Mouse (Mus musculus): ENCODE data around the gene Tcl1b3. TPM values are rescaled to one million over a fixed set of nuclear protein-coding genes. Genes with fewer than 3 reads are reported as not detected.
"Not testable (repeated sequence)": the region's sequence is repeated elsewhere in the genome, so short reads cannot be mapped to it uniquely, and the experiment has no call there.

Tcl1b3 gene
- polyA plus RNA-seq, 1 experiment from 2014 or later = not detected

DNA sequence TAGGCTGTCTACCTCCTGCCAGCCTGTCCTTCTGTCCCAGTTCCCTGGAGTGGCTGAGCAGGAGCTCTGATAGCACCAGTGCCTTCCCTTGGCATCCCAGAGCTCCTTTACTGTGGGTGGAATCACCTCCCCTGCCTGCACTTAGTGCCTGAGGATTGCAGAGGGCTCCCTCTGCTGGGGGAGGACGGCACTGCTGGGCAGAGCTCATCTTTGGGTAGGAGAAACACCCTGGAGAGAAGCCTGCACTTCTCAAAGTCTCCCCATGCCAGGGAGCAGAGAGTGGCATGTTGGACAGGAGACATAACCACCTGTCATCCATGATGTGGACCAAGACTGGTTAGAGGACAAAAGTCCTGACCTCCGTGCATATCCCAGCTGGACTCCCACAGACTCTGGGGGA, 1.9 kb upstream of the Tcl1b3 start:
- not testable (repeated sequence) for H3K9me3 ChIP-seq (ENCODE audit: control insufficient read depth, low read length); H3K4me2 ChIP-seq (replicated peaks; ENCODE audit: low read depth); ATAC-seq (ENCODE audit: low FRiP score, low TSS enrichment); H3K9ac ChIP-seq (ENCODE audit: low read length); DNase-seq (ENCODE audit: low spot score); H3K4me3 ChIP-seq (ENCODE audit: low read depth, low read length); H3K36me3 ChIP-seq (ENCODE audit: control insufficient read depth, insufficient read depth, low read length); H3K4me1 ChIP-seq (replicated peaks; ENCODE audit: control insufficient read depth, insufficient read depth); H3K27ac ChIP-seq (replicated peaks); H3K27me3 ChIP-seq (ENCODE audit: control insufficient read depth, insufficient read depth, low read length)
- 48% methylated on average over 2 of the region's 2 CpGs for WGBS
- TF ChIP-seq CTCF (IDR thresholded peaks at IDR 0.05; ENCODE audit: low read depth) = peak; percentile 61

DNA sequence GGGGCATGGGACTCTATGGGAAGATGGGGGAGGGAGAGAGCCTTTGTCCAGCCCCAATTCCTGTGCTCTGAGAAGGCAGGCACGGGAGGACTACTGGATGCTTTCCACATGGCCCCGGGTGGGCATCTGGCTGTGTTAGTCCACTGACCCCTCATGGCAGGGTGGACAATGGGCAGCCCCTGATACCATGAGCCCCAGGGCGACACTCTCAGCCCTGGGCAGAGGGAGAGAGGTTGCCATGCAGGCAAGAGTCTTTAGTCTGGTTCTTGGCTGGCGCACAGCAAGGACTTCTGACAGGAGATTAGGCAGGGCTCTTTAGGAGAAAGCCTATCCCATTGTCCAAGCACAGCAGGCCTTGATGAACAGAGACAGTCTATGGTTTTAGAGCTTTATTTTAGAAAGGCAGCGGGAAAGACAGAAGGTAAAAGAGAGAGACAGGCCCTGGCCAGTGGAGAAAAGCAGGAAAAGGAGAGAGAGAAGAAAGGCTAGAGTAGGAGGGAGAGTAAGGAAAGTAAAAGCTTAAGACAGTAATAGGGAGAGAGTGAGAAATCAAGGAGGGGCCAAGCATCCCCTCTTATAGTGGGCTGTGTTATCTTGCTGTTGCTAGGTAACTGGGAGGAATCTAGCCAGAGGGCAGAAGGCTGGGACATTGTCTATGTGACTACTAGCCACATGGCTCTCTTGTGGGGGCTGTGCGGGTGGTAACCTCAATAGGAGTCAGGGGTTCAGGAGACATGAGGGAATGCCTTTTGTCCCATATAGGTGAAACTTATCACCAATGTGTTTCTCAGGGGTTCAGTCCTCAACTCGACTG, 9.0 kb downstream of the Tcl1b3 start:
- H3K9me3 ChIP-seq (ENCODE audit: control insufficient read depth, low read length); H3K27ac ChIP-seq (replicated peaks); H3K4me2 ChIP-seq (replicated peaks; ENCODE audit: low read depth); DNase-seq (ENCODE audit: low spot score); H3K9ac ChIP-seq (ENCODE audit: low read length); H3K27me3 ChIP-seq (ENCODE audit: control insufficient read depth, insufficient read depth, low read length); H3K36me3 ChIP-seq (ENCODE audit: control insufficient read depth, insufficient read depth, low read length); H3K4me1 ChIP-seq (replicated peaks; ENCODE audit: control insufficient read depth, insufficient read depth); H3K4me3 ChIP-seq (ENCODE audit: low read depth, low read length); ATAC-seq (ENCODE audit: low FRiP score, low TSS enrichment): not testable (repeated sequence)
- WGBS = 69% methylated on average over 7 of the region's 7 CpGs

DNA sequence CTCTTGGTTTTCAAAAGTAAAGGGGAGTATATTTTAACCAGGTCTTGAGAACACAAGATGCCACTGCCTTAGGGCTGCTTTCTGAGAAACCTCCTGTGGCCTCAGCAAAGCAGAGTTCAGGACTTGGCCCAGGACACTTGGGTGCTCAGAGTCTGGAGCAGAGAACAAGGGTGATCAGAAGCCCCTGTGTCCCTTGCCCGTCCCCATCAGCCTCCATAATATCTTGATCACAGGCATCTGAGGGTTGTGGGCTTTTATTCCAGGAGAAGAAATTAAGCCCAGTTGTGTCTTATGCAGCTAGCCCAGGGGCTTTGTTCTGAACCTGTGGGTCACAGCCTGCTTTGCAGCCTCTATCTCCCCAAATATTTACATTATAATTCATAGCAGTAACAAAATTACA, 10.8 kb downstream of the Tcl1b3 start, which contains the start of gene Tcl1b4:
Gene Tcl1b4 (plus strand): TSS at position 301 of the 400 bp plus-strand sequence.
- not testable (repeated sequence) for H3K9me3 ChIP-seq (ENCODE audit: control insufficient read depth, low read length); H3K27me3 ChIP-seq (ENCODE audit: control insufficient read depth, insufficient read depth, low read length); ATAC-seq (ENCODE audit: low FRiP score, low TSS enrichment); H3K27ac ChIP-seq (replicated peaks); H3K4me1 ChIP-seq (replicated peaks; ENCODE audit: control insufficient read depth, insufficient read depth); DNase-seq (ENCODE audit: low spot score); H3K4me3 ChIP-seq (ENCODE audit: low read depth, low read length); H3K4me2 ChIP-seq (replicated peaks; ENCODE audit: low read depth); H3K36me3 ChIP-seq (ENCODE audit: control insufficient read depth, insufficient read depth, low read length); H3K9ac ChIP-seq (ENCODE audit: low read length)
- 67% methylated on average over 1 of the region's 1 CpGs for WGBS

DNA sequence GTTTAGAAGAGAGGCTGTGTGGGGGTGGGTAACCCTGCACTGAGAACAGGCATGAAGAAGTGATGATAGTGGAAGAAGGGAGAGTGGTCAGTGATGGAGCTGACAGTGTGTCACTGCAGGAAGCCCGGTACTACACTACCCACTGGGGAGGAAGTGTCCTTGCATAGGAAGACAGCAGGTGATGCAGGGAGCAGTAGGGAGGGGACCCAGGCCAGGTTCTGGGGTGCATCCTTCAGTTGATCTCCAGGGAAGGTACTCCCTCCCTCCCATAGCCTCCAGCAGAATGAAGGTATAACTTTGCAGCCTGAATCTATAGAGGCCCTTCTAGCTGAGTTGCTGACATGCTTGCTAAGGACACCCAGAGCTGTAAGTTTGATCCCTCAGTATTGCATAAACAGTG, 16.2 kb downstream of the Tcl1b3 start:
- TF ChIP-seq CTCF (IDR thresholded peaks at IDR 0.05; ENCODE audit: low read depth) (no peak), EP300 (optimal IDR thresholded peaks at IDR 0.05) (no peak)
- Histone ChIP-seq H3K9me3 (ENCODE audit: control insufficient read depth, low read length) (no peaks in the 10 kb centered on the region), H3K9ac (ENCODE audit: low read length) (no peak overlapping the region), H3K4me1 (replicated peaks; ENCODE audit: control insufficient read depth, insufficient read depth) (no peaks in the 10 kb centered on the region), H3K4me3 (ENCODE audit: low read depth, low read length) (no peak overlapping the region), H3K4me2 (replicated peaks; ENCODE audit: low read depth) (no peak overlapping the region), H3K36me3 (ENCODE audit: control insufficient read depth, insufficient read depth, low read length) (no peaks in the 10 kb centered on the region), H3K27me3 (ENCODE audit: control insufficient read depth, insufficient read depth, low read length) (no peaks in the 10 kb centered on the region), H3K27ac (replicated peaks) (no peak overlapping the region)
- DNase-seq (ENCODE audit: low spot score) (no peak), ATAC-seq (ENCODE audit: low FRiP score, low TSS enrichment) (no peak)
- WGBS = 73% methylated on average over 1 of the region's 1 CpGs

DNA sequence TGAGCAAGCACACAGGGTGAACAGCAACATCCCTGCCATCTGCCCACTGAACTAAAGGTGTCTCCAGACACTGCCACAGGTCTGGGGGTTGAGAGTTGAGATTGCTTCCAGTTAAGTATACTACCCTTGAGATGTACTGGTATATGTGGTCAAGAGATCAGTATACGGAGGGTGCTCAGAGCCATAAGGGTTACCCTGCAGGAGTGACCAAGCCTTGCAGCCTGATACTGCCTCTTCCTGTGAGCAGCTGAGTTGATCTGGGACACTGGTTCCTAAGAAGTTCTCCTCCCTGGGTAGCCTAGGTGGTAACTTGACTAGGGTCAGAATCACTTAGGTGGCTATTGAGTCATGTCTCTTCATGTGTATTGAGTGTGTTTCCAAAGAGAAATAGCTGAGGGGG, 17.6 kb downstream of the Tcl1b3 start:
- no peak for ATAC-seq (ENCODE audit: low FRiP score, low TSS enrichment)
- Histone ChIP-seq H3K4me2 (replicated peaks; ENCODE audit: low read depth) (no peak overlapping the region), H3K9me3 (ENCODE audit: control insufficient read depth, low read length) (no peaks in the 10 kb centered on the region), H3K27me3 (ENCODE audit: control insufficient read depth, insufficient read depth, low read length) (no peaks in the 10 kb centered on the region), H3K4me1 (replicated peaks; ENCODE audit: control insufficient read depth, insufficient read depth) (no peaks in the 10 kb centered on the region), H3K4me3 (ENCODE audit: low read depth, low read length) (no peak overlapping the region), H3K9ac (ENCODE audit: low read length) (no peak overlapping the region), H3K27ac (replicated peaks) (no peak overlapping the region), H3K36me3 (ENCODE audit: control insufficient read depth, insufficient read depth, low read length) (no peaks in the 10 kb centered on the region)
- WGBS = 94% methylated on average over 1 of the region's 1 CpGs
- DNase-seq (ENCODE audit: low spot score) = no peak
- TF ChIP-seq CTCF (IDR thresholded peaks at IDR 0.05; ENCODE audit: low read depth) (no peak), EP300 (optimal IDR thresholded peaks at IDR 0.05) (no peak)

DNA sequence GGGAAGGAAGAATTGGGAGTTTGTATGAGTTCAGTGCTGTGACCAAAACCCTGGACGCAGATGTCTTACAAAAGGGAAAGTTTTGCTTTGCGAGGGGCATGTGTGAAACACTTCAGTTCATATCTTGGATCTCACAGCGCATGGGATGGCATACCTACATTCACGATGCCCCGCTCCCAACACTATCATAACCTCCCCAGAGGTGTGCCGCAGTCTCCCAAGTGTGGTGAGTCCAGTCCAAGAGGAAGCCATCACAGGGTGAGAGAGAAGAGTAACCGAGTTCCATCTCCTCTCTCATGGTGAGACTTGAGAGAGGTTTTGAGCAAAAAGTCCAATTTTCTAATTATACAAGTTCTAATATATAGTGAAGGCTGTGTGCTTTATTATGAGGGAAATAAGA, 18.4 kb downstream of the Tcl1b3 start:
- Histone ChIP-seq H3K27me3 (ENCODE audit: control insufficient read depth, insufficient read depth, low read length) (no peaks in the 10 kb centered on the region), H3K4me2 (replicated peaks; ENCODE audit: low read depth) (no peak overlapping the region), H3K36me3 (ENCODE audit: control insufficient read depth, insufficient read depth, low read length) (no peaks in the 10 kb centered on the region), H3K27ac (replicated peaks) (no peak overlapping the region), H3K9me3 (ENCODE audit: control insufficient read depth, low read length) (no peaks in the 10 kb centered on the region), H3K4me1 (replicated peaks; ENCODE audit: control insufficient read depth, insufficient read depth) (no peaks in the 10 kb centered on the region), H3K4me3 (ENCODE audit: low read depth, low read length) (no peak overlapping the region), H3K9ac (ENCODE audit: low read length) (no peak overlapping the region)
- ATAC-seq (ENCODE audit: low FRiP score, low TSS enrichment) = no peak
- DNase-seq (ENCODE audit: low spot score) = no peak
- TF ChIP-seq EP300 (optimal IDR thresholded peaks at IDR 0.05) (no peak), CTCF (IDR thresholded peaks at IDR 0.05; ENCODE audit: low read depth) (no peak)
- 94% methylated on average over 7 of the region's 7 CpGs for WGBS

Measured in stomach, postnatal 0 days (tissue).